Mouse (Mus musculus): ENCODE results near the gene Fxn.

The Fxn gene

GRCm38 (mm10) chr19:24300994-24301767, 20.8 kb upstream of the Fxn start:
- DNase-seq, result peak; percentile 76

DNA sequence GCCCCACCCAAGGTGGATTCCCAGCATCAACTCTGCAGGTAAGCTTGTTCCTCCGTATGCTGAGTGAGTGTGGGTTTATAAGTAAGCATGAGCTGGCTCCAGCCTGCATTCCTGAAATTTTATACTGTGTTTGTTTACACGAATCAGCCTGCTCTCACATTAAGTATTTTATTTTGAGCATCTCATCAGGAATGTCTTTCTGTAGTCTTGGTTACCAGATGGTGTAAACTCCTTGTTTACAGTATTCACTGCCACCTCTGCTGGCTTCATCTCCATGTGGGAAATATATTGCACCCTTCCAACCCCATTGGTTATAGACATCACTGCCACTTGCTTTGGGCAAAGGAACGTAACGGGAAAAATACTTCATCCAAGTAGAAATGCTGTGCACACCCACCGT, 13.1 kb upstream of the Fxn start:
- no peak for DNase-seq

DNA sequence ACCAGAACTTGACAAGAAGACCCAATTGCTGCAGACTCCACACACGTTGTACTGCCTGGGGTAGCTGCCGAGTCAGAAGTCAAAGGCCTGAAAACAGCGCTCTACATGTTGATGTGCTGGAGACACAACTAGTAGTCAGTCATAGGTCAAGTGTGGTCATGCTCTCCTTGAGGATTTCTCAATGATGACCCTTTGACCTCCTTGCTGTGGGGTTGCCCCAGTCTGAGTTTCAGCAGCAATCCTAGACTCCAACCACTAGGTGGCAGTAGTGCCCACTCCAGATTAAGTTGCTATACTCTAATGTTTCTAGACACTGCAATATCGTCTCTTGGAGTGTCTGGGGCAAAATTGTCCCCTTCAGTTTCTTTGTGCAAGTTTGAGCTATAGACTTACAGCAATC, 3.8 kb upstream of the Fxn start:
- DNase-seq, result peak; percentile 61

GRCm38 (mm10) chr19:24281288-24281980, 1.0 kb upstream of the Fxn start:
- no peak for DNase-seq

DNA sequence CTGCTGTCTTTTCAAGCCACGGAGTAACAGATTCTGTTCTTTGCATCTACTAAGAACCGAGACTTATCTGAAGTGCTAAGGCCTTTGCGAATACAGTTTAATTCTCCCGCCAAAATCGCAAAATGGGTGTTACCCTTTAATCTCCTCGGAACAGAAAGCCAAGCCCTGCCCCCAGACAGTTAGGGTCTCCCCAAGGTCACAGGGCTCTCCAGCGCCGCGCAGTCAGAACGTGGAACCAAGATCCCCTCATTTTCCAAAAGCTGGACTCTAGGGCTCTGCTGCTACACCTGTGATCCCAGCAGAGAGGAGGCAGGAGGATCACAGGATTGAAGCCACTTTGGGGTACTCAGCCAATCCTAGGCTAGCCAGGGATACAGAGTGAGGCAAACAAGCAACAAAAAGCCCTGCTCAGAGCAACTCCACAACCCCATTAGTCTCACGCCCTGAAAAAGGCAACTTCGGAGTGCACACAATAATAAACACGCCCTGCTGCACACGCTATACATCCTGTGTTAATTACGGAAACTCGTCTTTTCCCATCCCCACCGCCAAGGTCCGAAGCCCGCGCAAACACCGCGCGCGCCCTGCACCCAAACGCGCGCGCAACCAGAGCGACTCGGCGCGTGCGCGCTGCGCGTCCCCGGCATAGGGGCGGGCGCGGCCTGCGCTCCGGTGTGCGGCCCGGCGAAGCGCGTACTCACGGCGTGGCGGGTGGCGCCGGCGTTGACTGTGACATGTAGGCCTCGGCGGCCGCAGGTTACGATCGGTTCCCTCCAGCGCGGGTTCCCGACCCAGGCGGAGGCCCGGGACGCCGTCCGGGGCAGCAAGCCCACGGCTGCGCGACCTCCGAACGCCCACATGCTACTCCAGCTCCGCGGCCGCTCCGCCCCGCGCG, 452 bp downstream of the Fxn start:
- DNase-seq, result peak; percentile 89

- no peak for DNase-seq
Measured at GRCm38 (mm10) chr19:24278859-24279258, 1.5 kb downstream of the Fxn start.

DNA sequence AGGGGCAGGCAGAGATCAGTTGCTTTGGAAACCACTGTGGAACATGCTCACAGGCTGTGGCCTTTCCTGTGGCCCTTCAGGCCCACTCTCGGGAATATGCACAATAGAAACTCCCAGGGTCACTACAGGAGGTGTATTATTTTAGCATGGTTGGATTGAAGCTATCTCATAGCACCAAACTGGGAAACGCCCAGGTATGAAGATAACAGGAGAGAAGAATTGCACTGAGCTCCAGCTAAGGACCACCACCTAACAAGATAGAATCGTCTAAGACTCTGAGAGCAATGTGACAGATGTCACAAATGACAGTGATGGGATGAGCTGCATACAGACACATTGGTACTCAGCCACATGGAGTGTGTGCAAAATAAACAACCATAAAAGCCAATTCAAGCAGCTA, 6.1 kb downstream of the Fxn start:
- DNase-seq, result no peak

GRCm38 (mm10) chr19:24271746-24272426, 8.5 kb downstream of the Fxn start:
- peak; percentile 86 for DNase-seq

- peak; percentile 20 for DNase-seq
Measured at GRCm38 (mm10) chr19:24271326-24271725, 9.1 kb downstream of the Fxn start.

DNA sequence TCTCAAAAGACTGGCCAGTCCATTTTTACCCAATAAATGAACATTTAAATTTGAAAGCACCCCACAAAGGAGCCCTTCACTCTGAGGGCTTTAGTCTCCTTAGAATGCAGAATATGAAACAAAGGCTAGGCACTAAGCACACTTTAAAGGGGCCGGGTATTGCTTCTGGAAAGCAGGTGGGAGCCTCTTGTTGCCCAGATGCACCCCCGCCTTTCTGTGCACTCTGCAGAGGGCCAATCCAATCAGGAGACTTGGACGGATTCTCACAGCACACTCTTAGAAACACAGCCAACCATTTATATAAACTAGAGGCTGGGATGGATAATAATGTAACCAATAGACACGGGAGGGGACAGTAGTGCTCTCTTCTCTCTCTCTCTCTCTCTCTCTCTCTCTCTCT, 11.9 kb downstream of the Fxn start:
- no peak for DNase-seq

DNA sequence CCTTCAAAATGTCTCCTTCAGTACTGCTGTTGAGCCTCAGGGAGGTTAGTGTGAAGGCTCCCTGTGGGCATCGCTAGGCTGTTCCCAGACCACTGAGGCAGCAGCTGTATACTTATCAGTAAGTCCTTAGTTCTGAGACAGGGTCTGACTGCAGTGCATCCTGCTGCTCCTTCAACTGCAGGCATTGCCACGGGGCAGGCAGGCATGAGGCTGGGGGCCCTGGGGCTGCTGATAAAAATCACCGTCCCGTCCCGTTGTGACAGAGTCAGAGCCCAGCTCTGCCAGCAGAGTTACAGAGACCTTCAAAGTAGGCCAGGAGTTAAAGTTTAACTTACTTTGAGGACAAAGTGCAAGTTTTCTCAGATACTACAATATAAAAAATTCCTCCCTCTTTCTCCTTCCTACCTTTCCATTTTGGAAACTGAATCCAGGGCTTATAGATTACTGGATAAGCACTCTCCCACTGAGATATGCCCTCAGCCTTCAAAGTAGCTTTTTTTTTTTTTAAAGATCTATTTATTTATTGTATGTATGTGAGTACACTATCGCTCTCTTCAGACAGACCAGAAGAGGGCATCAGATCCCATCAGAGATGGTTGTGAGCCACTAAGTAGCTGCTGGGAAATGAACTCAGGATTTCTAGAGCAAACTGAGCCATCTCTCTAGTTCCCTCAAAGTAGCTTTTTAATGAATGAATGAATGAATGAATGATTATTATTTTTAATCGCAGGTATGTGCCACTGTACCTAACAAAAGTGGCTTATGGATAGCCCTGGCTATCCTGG, 14.2 kb downstream of the Fxn start:
- peak; percentile 36 for DNase-seq

- peak; percentile 83 for DNase-seq
Measured at GRCm38 (mm10) chr19:24264991-24265390, 15.4 kb downstream of the Fxn start.

- no peak for DNase-seq
Measured at GRCm38 (mm10) chr19:24262736-24263135, 17.7 kb downstream of the Fxn start.

DNA sequence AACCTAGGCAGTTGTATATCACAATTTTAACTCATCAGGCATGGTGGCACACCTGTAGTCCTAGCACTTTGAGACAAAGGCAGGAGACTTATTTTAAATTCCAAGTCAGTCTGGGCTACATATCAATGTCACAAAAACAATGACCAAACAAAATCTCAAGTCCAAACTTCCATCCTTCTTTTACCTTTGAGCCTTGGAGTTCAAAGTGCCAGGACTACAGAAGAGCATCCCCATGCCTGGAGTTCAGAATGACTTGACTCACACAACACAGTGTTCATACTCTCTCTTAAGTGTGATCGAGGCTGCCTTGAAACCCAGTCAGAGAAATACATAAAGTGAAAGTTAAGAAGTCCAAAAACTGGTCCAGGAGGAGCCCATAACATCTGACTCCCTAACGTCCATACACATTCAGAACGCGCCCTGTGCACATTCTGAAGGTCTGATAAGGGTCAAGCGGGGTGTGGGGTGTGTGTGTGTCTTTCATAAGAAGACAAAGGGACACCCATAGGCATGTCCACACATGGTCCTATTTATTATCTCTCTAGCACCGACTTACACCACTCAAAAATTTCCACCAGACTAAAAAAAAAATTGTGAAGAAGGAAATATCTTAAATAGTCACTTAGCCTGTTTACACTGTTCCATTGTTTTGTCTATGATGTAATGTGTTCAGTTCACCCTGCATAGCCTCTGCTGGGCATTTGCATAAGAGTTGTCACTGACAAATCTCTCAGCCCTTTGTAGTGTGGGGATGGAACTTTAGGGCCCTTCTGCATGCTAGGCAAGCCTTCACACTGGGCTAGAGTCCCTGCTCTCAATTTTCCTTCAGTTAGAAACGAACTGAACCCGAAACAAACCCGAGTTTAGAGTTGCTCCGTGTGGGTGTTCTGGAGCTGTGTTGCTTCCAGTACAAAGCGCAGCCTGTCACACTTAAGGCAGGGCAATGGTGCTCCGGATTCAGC, 20.7 kb downstream of the Fxn start:
- DNase-seq, result no peak

GRCm38 (mm10) chr19:24258368-24258767, 22.0 kb downstream of the Fxn start:
- DNase-seq, result no peak

DNA sequence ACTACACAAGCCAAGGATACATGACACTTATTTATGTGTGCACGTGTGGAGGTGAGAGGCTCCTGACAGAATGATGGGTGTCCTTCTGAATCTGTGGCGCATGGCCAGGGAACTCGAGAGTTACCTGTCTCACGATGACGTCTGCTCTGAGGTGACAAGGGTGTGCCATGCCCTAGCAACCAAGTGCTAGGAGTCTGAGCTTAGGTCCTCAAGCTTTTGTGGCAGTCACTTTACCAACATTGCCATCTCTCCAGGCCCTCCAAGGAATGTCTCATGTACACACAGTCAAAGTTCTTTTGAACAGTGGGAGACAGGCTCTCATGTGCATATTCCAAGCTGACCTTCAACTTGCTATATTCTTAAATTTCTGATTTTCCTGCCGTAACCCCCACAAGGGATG, 22.4 kb downstream of the Fxn start:
- no peak for DNase-seq

- no peak for DNase-seq
Measured at GRCm38 (mm10) chr19:24253657-24254260, 26.6 kb downstream of the Fxn start.

GRCm38 (mm10) chr19:24251869-24252268, 28.5 kb downstream of the Fxn start:
- DNase-seq, result no peak

GRCm38 (mm10) chr19:24243340-24243739, 37.1 kb downstream of the Fxn start:
- DNase-seq, result no peak
